Mouse (Mus musculus): ENCODE data around the gene Cd59a. TPM values are rescaled to one million over a fixed set of nuclear protein-coding genes. Genes with fewer than 3 reads are reported as not detected.
"Not testable (repeated sequence)": the region's sequence is repeated elsewhere in the genome, so short reads cannot be mapped to it uniquely, and the experiment has no call there.

The Cd59a gene
- polyA plus RNA-seq (2015; fragmentation: Nextera tagmentation; extraction: Ambion mirVana): 8.4 and 9.1 TPM in 2 replicates

- peak; percentile 66 for DNase-seq (ENCODE audit: low spot score)
These were observed at the start of gene Cd59a for GRCm38 (mm10) chr2:104095741-104096213. Cd59a (plus strand) TSS chr2:104095801.

- DNase-seq (ENCODE audit: low spot score): no peak
These were observed 37.2 kb upstream of the Cd59a start for GRCm38 (mm10) chr2:104058381-104058780.

GRCm38 (mm10) chr2:104058954-104059353 lies 36.6 kb upstream of the Cd59a start:
- no peak for DNase-seq (ENCODE audit: low spot score)

- DNase-seq (ENCODE audit: low spot score): no peak
These were observed 35.8 kb upstream of the Cd59a start for GRCm38 (mm10) chr2:104059786-104060185.

- no peak for DNase-seq (ENCODE audit: low spot score)
These were observed 34.6 kb upstream of the Cd59a start for GRCm38 (mm10) chr2:104060996-104061395.

GRCm38 (mm10) chr2:104062665-104063064 lies 32.9 kb upstream of the Cd59a start:
- no peak for DNase-seq (ENCODE audit: low spot score)

- DNase-seq (ENCODE audit: low spot score): no peak
These were observed 31.4 kb upstream of the Cd59a start for GRCm38 (mm10) chr2:104064152-104064551.

- DNase-seq (ENCODE audit: low spot score): not testable (repeated sequence)
These were observed 30.1 kb upstream of the Cd59a start, which contains the start of gene Gm10912 for GRCm38 (mm10) chr2:104065526-104065925. Gm10912 (plus strand) TSS chr2:104065826.

GRCm38 (mm10) chr2:104068450-104068849 lies 27.2 kb upstream of the Cd59a start, which contains the start of gene Gm10799:
Gm10799 (minus strand) TSS chr2:104068550.
- not testable (repeated sequence) for DNase-seq (ENCODE audit: low spot score)

GRCm38 (mm10) chr2:104069704-104070185 lies 25.9 kb upstream of the Cd59a start, which contains the start of gene Cd59b:
Cd59b (plus strand) TSS chr2:104069849.
- DNase-seq (ENCODE audit: low spot score): peak; percentile 40

GRCm38 (mm10) chr2:104078285-104078684 lies 17.3 kb upstream of the Cd59a start:
- DNase-seq (ENCODE audit: low spot score): not testable (repeated sequence)

GRCm38 (mm10) chr2:104081436-104082050 lies 14.1 kb upstream of the Cd59a start:
- DNase-seq (ENCODE audit: low spot score): not testable (repeated sequence)

GRCm38 (mm10) chr2:104082474-104082873 lies 13.1 kb upstream of the Cd59a start:
- no peak for DNase-seq (ENCODE audit: low spot score)

GRCm38 (mm10) chr2:104084027-104084426 lies 11.6 kb upstream of the Cd59a start:
- not testable (repeated sequence) for DNase-seq (ENCODE audit: low spot score)

GRCm38 (mm10) chr2:104087562-104087961 lies 8.0 kb upstream of the Cd59a start:
- DNase-seq (ENCODE audit: low spot score): not testable (repeated sequence)

- DNase-seq (ENCODE audit: low spot score): no peak
These were observed 2.3 kb upstream of the Cd59a start for GRCm38 (mm10) chr2:104093305-104093704.

- DNase-seq (ENCODE audit: low spot score): no peak
These were observed 655 bp downstream of the Cd59a start for GRCm38 (mm10) chr2:104096256-104096655.

GRCm38 (mm10) chr2:104096796-104097195 lies 1.2 kb downstream of the Cd59a start:
- DNase-seq (ENCODE audit: low spot score): not testable (repeated sequence)

GRCm38 (mm10) chr2:104097396-104097795 lies 1.8 kb downstream of the Cd59a start:
- not testable (repeated sequence) for DNase-seq (ENCODE audit: low spot score)

- no peak for DNase-seq (ENCODE audit: low spot score)
These were observed 3.1 kb downstream of the Cd59a start for GRCm38 (mm10) chr2:104098529-104099230.

- DNase-seq (ENCODE audit: low spot score): no peak
These were observed 3.6 kb downstream of the Cd59a start for GRCm38 (mm10) chr2:104099231-104099585.

GRCm38 (mm10) chr2:104099946-104100345 lies 4.3 kb downstream of the Cd59a start:
- no peak for DNase-seq (ENCODE audit: low spot score)

Measured in thymus, postnatal 0 days (tissue).